Mouse (Mus musculus) lung, embryonic 15.5 days (tissue): ENCODE data around the gene Tead3. TPM values are rescaled to one million over a fixed set of nuclear protein-coding genes. Genes with fewer than 3 reads are reported as not detected.
A peak's percentile ranks its signal among the peaks of the same experiment; 100 is the strongest.

Source experiments
- ATAC-seq: fragments of 200-750 bp; cut with Nextera tagmentation; 2 replicates; pipeline ENCODE4 v1.8.0; 2017; ENCODE audit warnings: moderate number of reproducible peaks, borderline replicate concordance; ENCODE audit not compliant: low FRiP score, low TSS enrichment; ENCODE audit errors: extremely low read depth
- H3K27ac ChIP-seq: fragments of 300-500 bp; sonication (generic); 2 replicates; pipeline ENCODE4 v1.5.1; 2015; ENCODE audit warnings: moderate library complexity, mild to moderate bottlenecking, inconsistent platforms
- H3K27me3 ChIP-seq: fragments of 300-500 bp; sonication (generic); 2 replicates; pipeline ENCODE4 v1.6.1; 2015; ENCODE audit warnings: inconsistent platforms
- H3K36me3 ChIP-seq: fragments of 300-500 bp; sonication (generic); 2 replicates; pipeline ENCODE4 v1.6.1; 2015; ENCODE audit warnings: inconsistent platforms
- H3K4me1 ChIP-seq: fragments of 300-500 bp; sonication (generic); 2 replicates; pipeline ENCODE4 v1.6.1; 2015; ENCODE audit warnings: inconsistent platforms
- H3K4me2 ChIP-seq: fragments of 300-500 bp; sonication (generic); 2 replicates; pipeline ENCODE4 v1.6.1; 2015; ENCODE audit warnings: inconsistent platforms, mild to moderate bottlenecking, moderate library complexity
- H3K4me3 ChIP-seq: fragments of 300-500 bp; sonication (generic); 2 replicates; pipeline ENCODE4 v1.5.1; 2015; ENCODE audit warnings: mild to moderate bottlenecking, inconsistent platforms
- H3K9ac ChIP-seq: fragments of 300-500 bp; sonication (generic); 2 replicates; pipeline ENCODE4 v1.6.1; 2015; ENCODE audit warnings: inconsistent platforms
- H3K9me3 ChIP-seq: fragments of 300-500 bp; sonication (generic); 2 replicates; pipeline ENCODE4 v1.6.1; 2016; ENCODE audit warnings: inconsistent platforms
- WGBS: fragments of 180-500 bp; shearing (Covaris S2); methylation state at CpG from one replicate; pipeline ENCODE4 v1.1.7; 2015; 5-methylcytosine and 5-hydroxymethylcytosine counted together
- polyA plus RNA-seq: library from polyadenylated mRNA; unstranded; fragments of >200 nt; fragmentation: Nextera tagmentation; extraction: Ambion mirVana; gene quantifications from 2 replicates; pipeline ENCODE4 v1.2.1, GENCODE M21; 2015

Tead3 gene
- polyA plus RNA-seq, 1 experiment from 2014 or later, result 10.9 TPM

GRCm38 (mm10) chr17:28355871-28356270, 5.3 kb upstream of the Tead3 start:
- no peak for ATAC-seq

GRCm38 (mm10) chr17:28352018-28352417, 1.4 kb upstream of the Tead3 start:
- Histone ChIP-seq H3K4me1 (peaks cover 43% of the 10 kb centered on the region), H3K9ac (peak overlapping the region; percentile 71), H3K27me3 (no peaks in the 10 kb centered on the region), H3K27ac (peak overlapping the region; percentile 100), H3K36me3 (no peaks in the 10 kb centered on the region), H3K4me2 (peak overlapping the region; percentile 96), H3K4me3 (peak overlapping the region; percentile 88; the same call in 1 of the 2 replicates), H3K9me3 (no peaks in the 10 kb centered on the region)
- no peak for ATAC-seq
- 27% methylated on average over 11 of the region's 11 CpGs for WGBS

More at GRCm38 (mm10) chr17:28355871-28356270, 5.3 kb upstream of the Tead3 start:
- peaks cover 21% of the 10 kb centered on the region for H3K4me1 ChIP-seq
- H3K36me3 ChIP-seq, result no peaks in the 10 kb centered on the region
- H3K27ac ChIP-seq, result peak overlapping the region; percentile 71
- 61% methylated on average over 12 of the region's 12 CpGs for WGBS
- H3K27me3 ChIP-seq, result peaks cover 16% of the 10 kb centered on the region
- H3K9ac ChIP-seq, result no peak overlapping the region
- no peaks in the 10 kb centered on the region for H3K9me3 ChIP-seq
- no peak overlapping the region for H3K4me2 ChIP-seq
- no peak overlapping the region for H3K4me3 ChIP-seq

DNA sequence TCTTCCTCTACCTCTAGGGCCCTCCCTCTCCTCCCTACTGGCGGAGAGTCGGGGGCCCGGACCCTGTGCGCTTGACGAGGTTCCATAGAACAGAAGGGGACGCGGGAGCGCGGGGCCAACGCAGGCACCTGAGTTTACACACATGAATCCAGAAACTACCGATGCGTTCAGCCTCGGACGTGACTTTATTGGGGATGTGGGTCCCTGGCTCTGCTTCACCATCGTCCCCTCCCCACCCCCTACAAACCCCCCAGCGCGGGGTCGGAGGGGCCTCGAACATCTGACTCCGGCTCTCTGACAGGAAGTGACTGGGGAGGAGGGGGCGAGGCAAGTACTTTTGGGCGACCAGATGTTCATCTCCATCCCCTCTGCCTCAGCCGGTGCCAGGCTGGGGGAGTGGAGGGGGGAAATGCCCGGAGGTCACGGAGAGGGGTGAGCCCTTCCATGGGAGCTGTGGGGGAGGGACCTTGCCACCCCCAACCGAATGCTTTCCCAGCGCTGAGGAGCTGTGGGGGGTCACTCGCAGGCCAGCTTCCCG, 805 bp upstream of the Tead3 start:
- ATAC-seq, result 0 out of 2 replicates have a peak, but pooled peaks have one; percentile 0
- H3K9me3 ChIP-seq, result no peaks in the 10 kb centered on the region
- 2% methylated on average over 29 of the region's 29 CpGs for WGBS
- peak overlapping the region; percentile 71 for H3K9ac ChIP-seq
- peak overlapping the region; percentile 96 for H3K4me2 ChIP-seq
- peak overlapping the region; percentile 100 for H3K27ac ChIP-seq
- H3K27me3 ChIP-seq, result no peaks in the 10 kb centered on the region
- no peaks in the 10 kb centered on the region for H3K36me3 ChIP-seq
- H3K4me1 ChIP-seq, result peaks cover 46% of the 10 kb centered on the region
- H3K4me3 ChIP-seq, result peak overlapping the region; percentile 88

DNA sequence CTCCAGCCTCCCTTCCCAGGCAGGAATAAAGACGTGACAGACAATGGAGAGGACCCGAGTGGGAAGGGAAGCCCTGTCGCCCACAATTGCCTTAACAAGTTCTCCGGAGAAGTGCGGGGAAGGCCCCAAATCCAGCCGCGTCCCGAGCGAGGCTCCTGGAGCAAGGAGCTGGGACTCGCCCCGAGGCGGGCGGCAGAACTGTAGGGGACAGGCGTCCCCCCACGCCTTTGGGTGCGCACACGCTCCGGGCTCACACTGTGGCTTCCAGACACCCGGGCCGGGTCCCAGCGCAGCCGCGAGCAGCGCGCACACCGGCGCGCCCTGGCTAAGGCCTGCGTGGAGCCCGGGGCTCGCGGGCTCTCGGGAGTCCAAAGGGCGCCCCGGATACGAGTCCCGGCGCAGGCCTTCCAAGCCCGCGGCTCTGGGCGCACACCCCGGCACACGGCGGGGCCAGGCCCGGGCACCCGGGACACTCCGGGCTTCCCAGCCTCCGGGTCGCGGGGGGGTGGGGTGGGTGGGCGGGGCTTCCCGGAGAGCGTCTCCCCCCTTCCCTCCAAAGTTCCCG, 634 bp downstream of the Tead3 start:
- Histone ChIP-seq H3K4me3 (peak overlapping the region; percentile 88), H3K27me3 (no peaks in the 10 kb centered on the region), H3K36me3 (no peaks in the 10 kb centered on the region), H3K4me1 (peaks cover 57% of the 10 kb centered on the region), H3K4me2 (peak overlapping the region; percentile 96), H3K9ac (peak overlapping the region; percentile 96), H3K27ac (peak overlapping the region; percentile 100), H3K9me3 (no peaks in the 10 kb centered on the region)
- WGBS, result 2% methylated on average over 49 of the region's 54 CpGs
- no peak; the same call in 1 of the 2 replicates for ATAC-seq

GRCm38 (mm10) chr17:28349264-28349880, 1.2 kb downstream of the Tead3 start:
- Histone ChIP-seq H3K27ac (peak overlapping the region; percentile 100), H3K36me3 (no peaks in the 10 kb centered on the region), H3K27me3 (no peaks in the 10 kb centered on the region), H3K4me3 (peak overlapping the region; percentile 88), H3K9ac (peak overlapping the region; percentile 96), H3K4me2 (peak overlapping the region; percentile 96), H3K4me1 (peaks cover 63% of the 10 kb centered on the region), H3K9me3 (no peaks in the 10 kb centered on the region)
- WGBS, result 7% methylated on average over 13 of the region's 13 CpGs
- ATAC-seq, result no peak

GRCm38 (mm10) chr17:28348211-28348610, 2.4 kb downstream of the Tead3 start:
- peak overlapping the region; percentile 88 for H3K4me3 ChIP-seq
- no peaks in the 10 kb centered on the region for H3K27me3 ChIP-seq
- H3K9ac ChIP-seq, result peak overlapping the region; percentile 96
- peak overlapping the region; percentile 96 for H3K4me2 ChIP-seq
- WGBS, result 24% methylated on average over 6 of the region's 6 CpGs
- H3K4me1 ChIP-seq, result peaks cover 74% of the 10 kb centered on the region
- H3K27ac ChIP-seq, result peak overlapping the region; percentile 100
- no peaks in the 10 kb centered on the region for H3K36me3 ChIP-seq
- no peak for ATAC-seq
- no peaks in the 10 kb centered on the region for H3K9me3 ChIP-seq

GRCm38 (mm10) chr17:28347327-28347726, 3.3 kb downstream of the Tead3 start:
- no peak overlapping the region for H3K9ac ChIP-seq
- H3K4me1 ChIP-seq, result peaks cover 83% of the 10 kb centered on the region
- no peak overlapping the region for H3K4me3 ChIP-seq
- H3K27ac ChIP-seq, result 0 out of 2 replicates have a peak overlapping the region, but pooled peaks have one; percentile 6
- no peak for ATAC-seq
- H3K4me2 ChIP-seq, result peak overlapping the region; percentile 96; the same call in 1 of the 2 replicates
- WGBS, result 60% methylated on average over 10 of the region's 10 CpGs
- no peaks in the 10 kb centered on the region for H3K9me3 ChIP-seq
- H3K27me3 ChIP-seq, result no peaks in the 10 kb centered on the region
- no peaks in the 10 kb centered on the region for H3K36me3 ChIP-seq

DNA sequence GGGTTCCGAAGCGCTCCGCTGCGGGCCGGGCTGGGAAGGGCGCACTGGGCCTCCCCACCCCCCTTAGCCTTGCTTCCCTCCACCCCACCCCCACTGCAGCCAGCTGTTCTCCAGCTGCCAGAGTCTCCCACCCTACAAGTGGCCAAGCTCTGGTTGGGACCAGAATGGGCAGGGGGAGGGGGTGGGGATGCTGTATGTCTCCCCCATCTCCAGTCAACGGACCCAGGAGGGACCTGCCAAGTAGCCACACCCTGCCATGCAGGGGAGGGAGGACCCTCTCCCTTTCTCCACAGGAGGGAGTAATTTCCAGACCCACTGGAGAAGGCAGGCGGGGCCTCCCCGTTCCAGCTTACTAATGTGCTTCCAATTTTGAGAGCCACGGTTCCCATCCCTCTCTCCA, 4.7 kb downstream of the Tead3 start:
- peak overlapping the region; percentile 96 for H3K27ac ChIP-seq
- no peaks in the 10 kb centered on the region for H3K9me3 ChIP-seq
- H3K36me3 ChIP-seq, result no peaks in the 10 kb centered on the region
- ATAC-seq, result peak; percentile 21; the same call in 1 of the 2 replicates
- H3K4me3 ChIP-seq, result peak overlapping the region; percentile 22
- peaks cover 86% of the 10 kb centered on the region for H3K4me1 ChIP-seq
- peak overlapping the region; percentile 51 for H3K4me2 ChIP-seq
- H3K9ac ChIP-seq, result peak overlapping the region; percentile 10
- WGBS, result 8% methylated on average over 10 of the region's 10 CpGs
- no peaks in the 10 kb centered on the region for H3K27me3 ChIP-seq

DNA sequence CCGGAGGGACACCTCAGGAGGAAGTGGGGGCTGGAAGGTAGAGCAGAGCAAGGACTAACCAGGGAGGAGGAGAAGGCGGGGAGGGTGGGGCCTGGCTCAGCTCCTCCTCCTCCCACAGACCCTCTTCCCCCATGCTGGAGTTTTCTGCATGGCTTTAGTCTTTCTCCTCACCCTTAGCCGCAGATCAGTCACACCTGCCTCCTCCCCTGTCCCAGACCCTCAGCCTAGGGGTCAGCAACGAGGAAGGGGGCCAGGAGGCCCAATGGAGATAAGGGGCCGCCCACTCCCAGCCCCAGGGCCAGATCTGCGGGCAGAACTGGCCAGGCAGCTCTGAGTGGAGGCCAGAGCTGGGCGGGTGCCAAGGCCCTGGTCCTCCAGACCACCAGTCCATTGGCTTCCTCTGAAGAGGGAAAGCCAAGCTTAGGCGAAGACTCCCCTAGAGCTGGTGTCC, 5.3 kb downstream of the Tead3 start:
- H3K27ac ChIP-seq, result peak overlapping the region; percentile 96
- no peaks in the 10 kb centered on the region for H3K36me3 ChIP-seq
- no peak; the same call in 1 of the 2 replicates for ATAC-seq
- H3K9me3 ChIP-seq, result no peaks in the 10 kb centered on the region
- peak overlapping the region; percentile 51 for H3K4me2 ChIP-seq
- H3K4me3 ChIP-seq, result peak overlapping the region; percentile 22
- H3K4me1 ChIP-seq, result peaks cover 90% of the 10 kb centered on the region
- 6% methylated on average over 8 of the region's 8 CpGs for WGBS
- peak overlapping the region; percentile 10; the same call in 1 of the 2 replicates for H3K9ac ChIP-seq
- H3K27me3 ChIP-seq, result no peaks in the 10 kb centered on the region

DNA sequence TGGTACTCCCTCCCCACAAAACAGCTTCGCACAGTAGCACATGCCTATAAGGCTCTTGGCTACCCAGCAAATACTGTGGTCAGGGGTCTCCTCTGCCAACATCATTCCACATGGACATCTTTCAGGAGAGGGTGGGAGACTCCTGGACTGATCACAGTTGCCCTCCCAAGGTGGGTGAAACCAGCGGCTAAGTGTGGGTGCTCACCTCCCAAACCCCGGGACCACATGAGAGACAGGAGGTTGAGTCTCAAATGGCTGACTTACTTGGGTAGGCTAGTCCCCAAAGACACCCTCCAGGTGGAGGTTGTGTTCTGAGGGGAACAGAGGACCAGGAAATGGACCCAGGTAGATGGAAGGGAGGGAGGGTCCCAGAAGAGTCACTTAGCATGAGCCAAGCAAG, 5.9 kb downstream of the Tead3 start:
- peaks cover 96% of the 10 kb centered on the region for H3K4me1 ChIP-seq
- no peak overlapping the region for H3K4me3 ChIP-seq
- no peaks in the 10 kb centered on the region for H3K27me3 ChIP-seq
- peak overlapping the region; percentile 96 for H3K27ac ChIP-seq
- H3K4me2 ChIP-seq, result peak overlapping the region; percentile 51
- WGBS, result 43% methylated on average over 3 of the region's 3 CpGs
- no peaks in the 10 kb centered on the region for H3K9me3 ChIP-seq
- H3K36me3 ChIP-seq, result peaks cover 5% of the 10 kb centered on the region
- ATAC-seq, result no peak
- H3K9ac ChIP-seq, result 0 out of 2 replicates have a peak overlapping the region, but pooled peaks have one; percentile 10

DNA sequence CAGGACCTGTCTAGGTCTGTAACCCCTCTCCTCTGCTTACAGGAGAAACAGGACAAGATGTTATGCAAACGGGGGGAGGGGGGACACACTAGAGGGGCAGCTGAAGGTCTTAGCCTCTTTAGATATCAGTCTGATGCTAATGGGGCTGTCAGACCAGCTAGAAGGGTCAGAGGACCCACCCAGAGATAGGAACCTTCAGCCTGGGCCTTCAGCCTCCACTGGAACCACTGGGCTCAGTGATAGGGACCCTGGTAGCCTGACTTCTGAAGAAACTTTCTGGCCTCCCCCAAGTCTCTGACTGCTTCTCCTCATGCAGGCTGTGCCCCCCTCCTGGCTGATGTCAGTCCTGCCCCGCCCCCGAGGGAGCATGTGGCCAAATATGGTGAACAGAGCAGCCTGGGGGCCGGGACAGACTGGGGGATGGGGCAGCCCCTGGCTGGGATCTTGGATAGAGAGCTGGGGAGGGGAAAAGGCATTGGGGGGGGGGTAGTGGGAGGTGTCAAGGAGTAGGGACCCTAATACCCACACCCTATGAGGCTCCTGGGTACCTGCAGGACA, 6.5 kb downstream of the Tead3 start:
- H3K9ac ChIP-seq, result 0 out of 2 replicates have a peak overlapping the region, but pooled peaks have one; percentile 24
- H3K27me3 ChIP-seq, result no peaks in the 10 kb centered on the region
- H3K36me3 ChIP-seq, result peaks cover 10% of the 10 kb centered on the region
- ATAC-seq, result no peak
- WGBS, result 7% methylated on average over 3 of the region's 4 CpGs
- no peaks in the 10 kb centered on the region for H3K9me3 ChIP-seq
- peaks cover 93% of the 10 kb centered on the region for H3K4me1 ChIP-seq
- peak overlapping the region; percentile 27; the same call in 1 of the 2 replicates for H3K4me2 ChIP-seq
- H3K27ac ChIP-seq, result peak overlapping the region; percentile 96
- H3K4me3 ChIP-seq, result no peak overlapping the region
